In the genomic region with DNA sequence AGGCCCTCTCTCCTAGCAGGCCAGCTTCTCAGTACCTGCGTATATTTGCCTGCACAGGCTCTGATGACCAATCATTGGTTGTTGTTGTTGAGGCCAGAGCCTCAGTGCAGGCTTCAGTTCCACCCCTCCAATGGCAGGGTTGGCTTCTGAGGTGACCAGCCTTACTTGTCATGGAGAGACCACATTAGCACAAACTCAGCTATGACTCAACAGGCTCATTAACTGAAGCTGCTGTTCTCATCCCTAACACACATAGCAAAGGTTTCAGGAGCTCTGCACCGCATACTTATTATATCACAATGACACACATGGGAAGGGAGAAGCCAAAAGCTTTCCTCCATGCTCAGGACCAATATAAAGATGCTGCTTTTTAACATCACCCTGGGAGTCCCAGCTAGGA, we compare ENCODE assay signal across 20 mouse cellular contexts. TPM values are rescaled to one million over a fixed set of nuclear protein-coding genes. Genes with fewer than 3 reads are reported as not detected.
"Had no signal": no experiment of that assay in that cellular context is flagged by ENCODE, and none has a peak within 500 bp of the region (broad histone marks: within the 10 kb centered on the region; RNA-seq: fewer than 3 reads in every experiment).

No protein-coding gene starts in this region.

- H3K27me3 ChIP-seq: midbrain, embryonic 12.5 days; midbrain, embryonic 15.5 days; neural tube, embryonic 12.5 days had no signal

- DNase-seq: lung, adult 18-20 months; lung, embryonic 14.5 days; lung, postnatal 10 days; lung, postnatal 4 days; retina, postnatal 1 day; right cerebral cortex, adult 18-20 months; right cerebral cortex, postnatal 25 days; right cerebral cortex, postnatal 4 days; spleen, adult 18-20 months; thymus, adult 18-20 months; thymus, postnatal 14 days; thymus, postnatal 36 days had no signal

- H3K4me3 ChIP-seq: midbrain, embryonic 10.5 days; midbrain, embryonic 12.5 days; midbrain, embryonic 15.5 days; neural tube, embryonic 12.5 days had no signal

- H3K9me3 ChIP-seq: midbrain, embryonic 10.5 days; midbrain, embryonic 12.5 days; midbrain, embryonic 15.5 days; neural tube, embryonic 12.5 days had no signal

- H3K36me3 ChIP-seq: midbrain, embryonic 15.5 days; neural tube, embryonic 12.5 days had no signal

- H3K4me1 ChIP-seq: midbrain, embryonic 10.5 days; midbrain, embryonic 12.5 days; midbrain, embryonic 15.5 days; neural tube, embryonic 12.5 days had no signal

- ATAC-seq: midbrain, embryonic 15.5 days had no signal

- H3K27ac ChIP-seq: liver, embryonic 14.5 days; midbrain, embryonic 10.5 days; midbrain, embryonic 12.5 days; midbrain, embryonic 15.5 days; neural tube, embryonic 12.5 days had no signal

RNA-seq across cellular contexts. Expression of gene Bok, which starts 55.2 kb away (rescaled TPM):
- total RNA-seq: megakaryocyte-erythroid progenitor cell, adult 5-6 weeks; monocyte, adult 5-6 weeks; neutrophil, adult 5-6 weeks had no signal
